ENCODE assay signal across 28 mouse cellular contexts in genomic region chr17:30221677-30222076, GRCm38 (mm10).
DNase-seq lines count a peak whose midpoint lies in the region; ATAC-seq lines count a peak whose summit lies in the region.
"Had no signal": no experiment of that assay in that cellular context is flagged by ENCODE, and none has a peak within 500 bp of the region (broad histone marks: within the 10 kb centered on the region; RNA-seq: fewer than 3 reads in every experiment).

No protein-coding gene starts in this region.

- ATAC-seq in hindbrain, embryonic 11.5 days (ENCODE audit: low FRiP score), result no peak
- ATAC-seq in limb, embryonic 11.5 days (ENCODE audit: insufficient number of reproducible peaks, low FRiP score, low TSS enrichment, low read depth), result no peak
- no peak for ATAC-seq in neural tube, embryonic 13.5 days (ENCODE audit: low read depth)
- no peak for ATAC-seq in neural tube, embryonic 15.5 days (ENCODE audit: low FRiP score)
- ATAC-seq: CD4-positive, CD25-positive, alpha-beta regulatory T cell, adult 4 months; forebrain, embryonic 13.5 days; forebrain, embryonic 16.5 days; inflammation-experienced regulatory T-cells, adult 6 months had no signal

- no peaks in the 10 kb centered on the region for H3K27me3 ChIP-seq in hindbrain, embryonic 10.5 days (ENCODE audit: insufficient read depth, poor library complexity, severe bottlenecking)
- H3K27me3 ChIP-seq in hindbrain, embryonic 11.5 days (ENCODE audit: control insufficient read depth, insufficient read depth, low read length), result no peaks in the 10 kb centered on the region
- H3K27me3 ChIP-seq in limb, embryonic 11.5 days (ENCODE audit: control insufficient read depth, insufficient read depth, low read length), result no peaks in the 10 kb centered on the region
- no peaks in the 10 kb centered on the region for H3K27me3 ChIP-seq in limb, embryonic 10.5 days (ENCODE audit: low read depth, poor library complexity, severe bottlenecking)
- no peaks in the 10 kb centered on the region for H3K27me3 ChIP-seq in neural tube, embryonic 13.5 days
- H3K27me3 ChIP-seq in neural tube, embryonic 15.5 days (replicated peaks), result no peaks in the 10 kb centered on the region
- H3K27me3 ChIP-seq: embryonic facial prominence, embryonic 12.5 days; embryonic facial prominence, embryonic 15.5 days; forebrain, embryonic 13.5 days; heart, embryonic 13.5 days; hindbrain, embryonic 15.5 days had no signal

- H3K36me3 ChIP-seq in hindbrain, embryonic 10.5 days, result peaks cover 18% of the 10 kb centered on the region
- no peaks in the 10 kb centered on the region for H3K36me3 ChIP-seq in hindbrain, embryonic 11.5 days (ENCODE audit: control insufficient read depth, insufficient read depth, low read length)
- H3K36me3 ChIP-seq in limb, embryonic 11.5 days (ENCODE audit: control insufficient read depth, insufficient read depth, low read length), result peaks cover 5% of the 10 kb centered on the region; the same call in 1 of the 2 replicates
- H3K36me3 ChIP-seq in limb, embryonic 10.5 days, result peaks cover 6% of the 10 kb centered on the region; the same call in 1 of the 2 replicates
- peaks cover 20% of the 10 kb centered on the region for H3K36me3 ChIP-seq in neural tube, embryonic 13.5 days
- no peaks in the 10 kb centered on the region for H3K36me3 ChIP-seq in neural tube, embryonic 15.5 days

- H3K27ac ChIP-seq in hindbrain, embryonic 10.5 days, result peak overlapping the region; percentile 12; the same call in 1 of the 2 replicates
- no peak overlapping the region for H3K27ac ChIP-seq in hindbrain, embryonic 11.5 days (ENCODE audit: low read depth, low read length)
- H3K27ac ChIP-seq in limb, embryonic 11.5 days (replicated peaks; ENCODE audit: low read depth, low read length), result peak overlapping the region; percentile 21; the same call in 1 of the 2 replicates
- H3K27ac ChIP-seq in limb, embryonic 10.5 days, result no peak overlapping the region
- H3K27ac ChIP-seq in neural tube, embryonic 13.5 days (replicated peaks), result no peak overlapping the region
- H3K27ac ChIP-seq in neural tube, embryonic 15.5 days (replicated peaks), result no peak overlapping the region
- H3K27ac ChIP-seq: embryonic facial prominence, embryonic 12.5 days; embryonic facial prominence, embryonic 15.5 days; heart, adult 2 months; heart, embryonic 10.5 days; heart, embryonic 13.5 days; hindbrain, embryonic 15.5 days had no signal

- H3K9me3 ChIP-seq in hindbrain, embryonic 10.5 days, result no peaks in the 10 kb centered on the region
- H3K9me3 ChIP-seq in hindbrain, embryonic 11.5 days (ENCODE audit: control insufficient read depth, low read length), result no peaks in the 10 kb centered on the region
- H3K9me3 ChIP-seq in limb, embryonic 11.5 days (ENCODE audit: control insufficient read depth, low read length), result no peaks in the 10 kb centered on the region
- no peaks in the 10 kb centered on the region for H3K9me3 ChIP-seq in limb, embryonic 10.5 days (replicated peaks)
- H3K9me3 ChIP-seq in neural tube, embryonic 13.5 days, result no peaks in the 10 kb centered on the region
- H3K9me3 ChIP-seq in neural tube, embryonic 15.5 days (replicated peaks), result no peaks in the 10 kb centered on the region
- H3K9me3 ChIP-seq: embryonic facial prominence, embryonic 12.5 days; embryonic facial prominence, embryonic 15.5 days; forebrain, embryonic 13.5 days; heart, embryonic 10.5 days; heart, embryonic 13.5 days; hindbrain, embryonic 15.5 days had no signal

- H3K4me2 ChIP-seq in hindbrain, embryonic 11.5 days (replicated peaks; ENCODE audit: low read depth, low read length), result no peak overlapping the region
- no peak overlapping the region for H3K4me2 ChIP-seq in limb, embryonic 11.5 days (ENCODE audit: low read depth, severe bottlenecking)
- H3K4me2 ChIP-seq in neural tube, embryonic 13.5 days, result no peak overlapping the region
- no peak overlapping the region for H3K4me2 ChIP-seq in neural tube, embryonic 15.5 days
- H3K4me2 ChIP-seq: embryonic facial prominence, embryonic 12.5 days; embryonic facial prominence, embryonic 15.5 days; forebrain, embryonic 13.5 days; heart, embryonic 13.5 days; hindbrain, embryonic 15.5 days had no signal

- DNase-seq in hindbrain, embryonic 10.5 days (ENCODE audit: low spot score), result no peak
- DNase-seq in hindbrain, embryonic 11.5 days (ENCODE audit: low spot score), result no peak
- DNase-seq in limb, embryonic 11.5 days (ENCODE audit: low spot score), result no peak
- DNase-seq in limb, embryonic 10.5 days (ENCODE audit: low spot score), result no peak
- no peak for DNase-seq in lung, postnatal 4 days
- DNase-seq: adrenal gland, adult 2 months; adrenal gland, postnatal 14 days; B cell, adult 2 months; cerebellum, adult 11 months; cerebellum, adult 2 months; cerebellum, adult 9-11 months; cerebellum, postnatal 25 days; gastrocnemius, postnatal 10 days; gastrocnemius, postnatal 36 days; heart, adult 2 months; heart, postnatal 14 days; heart, postnatal 4 days had no signal

- no peak overlapping the region for H3K4me3 ChIP-seq in hindbrain, embryonic 10.5 days
- H3K4me3 ChIP-seq in hindbrain, embryonic 11.5 days (ENCODE audit: low read depth, low read length), result no peak overlapping the region
- no peak overlapping the region for H3K4me3 ChIP-seq in limb, embryonic 11.5 days (ENCODE audit: low read depth, low read length)
- H3K4me3 ChIP-seq in limb, embryonic 10.5 days, result no peak overlapping the region
- H3K4me3 ChIP-seq in neural tube, embryonic 13.5 days, result no peak overlapping the region
- H3K4me3 ChIP-seq in neural tube, embryonic 15.5 days (replicated peaks), result no peak overlapping the region
- H3K4me3 ChIP-seq: embryonic facial prominence, embryonic 12.5 days; embryonic facial prominence, embryonic 15.5 days; forebrain, embryonic 13.5 days; heart, adult 2 months; heart, embryonic 10.5 days; heart, embryonic 13.5 days; hindbrain, embryonic 15.5 days had no signal

- WGBS in hindbrain, embryonic 10.5 days, result 81% methylated on average over 14 of the region's 14 CpGs
- WGBS in hindbrain, embryonic 11.5 days, result 77% methylated on average over 14 of the region's 14 CpGs
- WGBS in limb, embryonic 11.5 days, result 82% methylated on average over 14 of the region's 14 CpGs
- 84% methylated on average over 14 of the region's 14 CpGs for WGBS in limb, embryonic 10.5 days
- WGBS in neural tube, embryonic 13.5 days, result 76% methylated on average over 14 of the region's 14 CpGs
- WGBS in neural tube, embryonic 15.5 days, result 81% methylated on average over 14 of the region's 14 CpGs

- no peak overlapping the region for H3K9ac ChIP-seq in hindbrain, embryonic 11.5 days (ENCODE audit: low read depth, low read length)
- no peak overlapping the region for H3K9ac ChIP-seq in limb, embryonic 11.5 days (ENCODE audit: low read length)
- peak overlapping the region; percentile 2; the same call in 1 of the 2 replicates for H3K9ac ChIP-seq in neural tube, embryonic 13.5 days
- H3K9ac ChIP-seq in neural tube, embryonic 15.5 days (replicated peaks), result no peak overlapping the region
- H3K9ac ChIP-seq: embryonic facial prominence, embryonic 12.5 days; embryonic facial prominence, embryonic 15.5 days; forebrain, embryonic 13.5 days; heart, embryonic 13.5 days; hindbrain, embryonic 15.5 days had no signal

- H3K4me1 ChIP-seq in hindbrain, embryonic 10.5 days (replicated peaks), result peaks cover 57% of the 10 kb centered on the region
- H3K4me1 ChIP-seq in hindbrain, embryonic 11.5 days (replicated peaks; ENCODE audit: control insufficient read depth, insufficient read depth, low read length), result peaks cover 6% of the 10 kb centered on the region
- H3K4me1 ChIP-seq in limb, embryonic 11.5 days (ENCODE audit: control insufficient read depth, insufficient read depth, low read length), result peaks cover 13% of the 10 kb centered on the region
- H3K4me1 ChIP-seq in limb, embryonic 10.5 days, result peaks cover 41% of the 10 kb centered on the region
- peaks cover 49% of the 10 kb centered on the region for H3K4me1 ChIP-seq in neural tube, embryonic 13.5 days (replicated peaks)
- peaks cover 49% of the 10 kb centered on the region for H3K4me1 ChIP-seq in neural tube, embryonic 15.5 days

Comparison
In these comparisons a context has a peak if more than half of its experiments do, and no peak if none do; other contexts are left out.
1. H3K27ac ChIP-seq: peak in hindbrain, embryonic 10.5 days (single experiment) and limb, embryonic 11.5 days (single experiment); none in hindbrain, embryonic 11.5 days (single experiment), limb, embryonic 10.5 days (single experiment), neural tube, embryonic 13.5 days (single experiment) and neural tube, embryonic 15.5 days (single experiment).